Mouse (Mus musculus): ENCODE measurements around the gene Mybl2. TPM values are rescaled to one million over a fixed set of nuclear protein-coding genes. Genes with fewer than 3 reads are reported as not detected.

Mybl2 gene
- polyA plus RNA-seq, 1 experiment from 2014 or later = 17.7 TPM

DNA sequence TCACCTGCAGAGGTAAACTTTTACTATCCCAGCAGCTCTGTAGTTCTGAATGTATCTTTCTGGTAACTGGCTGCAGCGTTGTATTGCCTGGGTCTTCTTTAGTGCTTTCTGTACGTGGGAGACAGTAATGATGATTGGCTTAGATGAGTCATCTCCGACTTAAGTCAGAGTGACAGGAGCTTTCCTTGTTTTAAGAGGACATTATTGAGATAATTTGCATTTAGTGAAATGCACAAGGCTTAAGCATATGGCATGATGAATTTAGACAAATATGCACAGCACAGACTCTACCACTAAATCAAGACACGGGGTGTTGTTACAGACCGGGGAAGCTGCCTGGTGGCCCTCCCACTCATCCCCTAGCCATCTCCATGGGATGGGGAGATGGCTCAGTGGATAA lies 77.8 kb downstream of the Mybl2 start:
- H3K9me3 ChIP-seq (ENCODE audit: control insufficient read depth, low read length) = no peaks in the 10 kb centered on the region
- H3K27me3 ChIP-seq (ENCODE audit: control insufficient read depth, insufficient read depth, low read length) = no peaks in the 10 kb centered on the region
- no peak overlapping the region for H3K9ac ChIP-seq (ENCODE audit: low read depth, low read length)
- H3K36me3 ChIP-seq (ENCODE audit: control insufficient read depth, insufficient read depth, low read length) = no peaks in the 10 kb centered on the region
- H3K4me3 ChIP-seq (ENCODE audit: low read depth, low read length) = no peak overlapping the region
- no peak overlapping the region for H3K4me2 ChIP-seq (replicated peaks; ENCODE audit: low read depth, low read length)
- H3K27ac ChIP-seq (ENCODE audit: low read depth, low read length) = no peak overlapping the region
- no peaks in the 10 kb centered on the region for H3K4me1 ChIP-seq (replicated peaks; ENCODE audit: control insufficient read depth, insufficient read depth, low read length)
- DNase-seq (ENCODE audit: low spot score) (no peak), ATAC-seq (ENCODE audit: low FRiP score) (no peak)
- 93% methylated on average over 5 of the region's 5 CpGs for WGBS

Other genes starting within 250 kb of the Mybl2 start
- 265 and 280 TPM in 2 replicates for gene Srsf6, start 123.2 kb upstream of the Mybl2 start, polyA plus RNA-seq (2014; fragmentation: Nextera tagmentation; extraction: Ambion mirVana)
- gene L3mbtl1, start 111.2 kb upstream of the Mybl2 start, polyA plus RNA-seq (2014; fragmentation: Nextera tagmentation; extraction: Ambion mirVana) = 0.13 and 0.45 TPM in 2 replicates
- gene Sgk2, start 67.4 kb upstream of the Mybl2 start, polyA plus RNA-seq (2014; fragmentation: Nextera tagmentation; extraction: Ambion mirVana) = not detected in 2 replicates
- gene Ift52, start 37.3 kb upstream of the Mybl2 start, polyA plus RNA-seq (2014; fragmentation: Nextera tagmentation; extraction: Ambion mirVana) = 59.7 and 63.6 TPM in 2 replicates
- gene Gtsf1l, start 33.2 kb downstream of the Mybl2 start, polyA plus RNA-seq (2014; fragmentation: Nextera tagmentation; extraction: Ambion mirVana) = 0.25 and 0.28 TPM in 2 replicates
- 15.6 and 17.5 TPM in 2 replicates for gene Tox2, start 148.4 kb downstream of the Mybl2 start, polyA plus RNA-seq (2014; fragmentation: Nextera tagmentation; extraction: Ambion mirVana)